Mouse (Mus musculus): Measurements from ENCODE around the gene Xkr7. TPM values are rescaled to one million over a fixed set of nuclear protein-coding genes. Genes with fewer than 3 reads are reported as not detected.

The Xkr7 gene
- total and polyA plus RNA-seq, 2 experiments from 2014 or later = 1.6 to 65.0 TPM

- 46% methylated on average over 6 of the region's 6 CpGs for WGBS
- 0 out of 2 replicates have a peak, but pooled peaks cover 2% of the 10 kb centered on the region for H3K4me1 ChIP-seq (ENCODE audit: insufficient read depth, low read length)
These were observed 35.3 kb downstream of the Xkr7 start for GRCm38 (mm10) chr2:153066991-153067390.

GRCm38 (mm10) chr2:153070762-153071490 lies 39.3 kb downstream of the Xkr7 start:
- Histone ChIP-seq H3K4me3 (ENCODE audit: low read length) (no peak overlapping the region), H3K36me3 (ENCODE audit: insufficient read depth, low read length) (no peaks in the 10 kb centered on the region), H3K4me2 (ENCODE audit: low read depth, low read length) (peak overlapping the region; percentile 36; the same call in 1 of the 2 replicates), H3K9me3 (ENCODE audit: low read length) (no peaks in the 10 kb centered on the region), H3K9ac (replicated peaks; ENCODE audit: low read length) (no peak overlapping the region), H3K27me3 (ENCODE audit: insufficient read depth, low read length) (peaks cover 31% of the 10 kb centered on the region), H3K27ac (no peak overlapping the region), H3K4me1 (ENCODE audit: insufficient read depth, low read length) (0 out of 2 replicates have a peak, but pooled peaks cover 2% of the 10 kb centered on the region)
- no peak for ATAC-seq
- TF ChIP-seq CTCF (IDR thresholded peaks at IDR 0.05; ENCODE audit: low read depth) = peak; percentile 60
- WGBS = 11% methylated on average over 23 of the region's 23 CpGs
- DNase-seq (ENCODE audit: low spot score) = peak; percentile 59

More at GRCm38 (mm10) chr2:153066991-153067390, 35.3 kb downstream of the Xkr7 start:
- Histone ChIP-seq H3K9me3 (ENCODE audit: low read length) (no peaks in the 10 kb centered on the region), H3K36me3 (ENCODE audit: insufficient read depth, low read length) (no peaks in the 10 kb centered on the region), H3K4me2 (ENCODE audit: low read depth, low read length) (peak overlapping the region; percentile 5; the same call in 1 of the 2 replicates), H3K27ac (no peak overlapping the region), H3K4me3 (ENCODE audit: low read length) (no peak overlapping the region), H3K9ac (replicated peaks; ENCODE audit: low read length) (no peak overlapping the region), H3K27me3 (ENCODE audit: insufficient read depth, low read length) (peaks cover 19% of the 10 kb centered on the region)
- no peak for TF ChIP-seq CTCF (IDR thresholded peaks at IDR 0.05; ENCODE audit: low read depth)
- DNase-seq (ENCODE audit: low spot score) (no peak), ATAC-seq (no peak)

- DNase-seq (ENCODE audit: low spot score) (peak; percentile 61), ATAC-seq (peak; percentile 43)
- H3K4me3 ChIP-seq (ENCODE audit: low read length) = peak overlapping the region; percentile 29
- H3K9me3 ChIP-seq (ENCODE audit: low read length) = no peaks in the 10 kb centered on the region
- 0 out of 2 replicates have a peak, but pooled peaks cover 2% of the 10 kb centered on the region for H3K4me1 ChIP-seq (ENCODE audit: insufficient read depth, low read length)
- no peak overlapping the region for H3K27ac ChIP-seq
- H3K9ac ChIP-seq (replicated peaks; ENCODE audit: low read length) = peak overlapping the region; percentile 45
- TF ChIP-seq CTCF (IDR thresholded peaks at IDR 0.05; ENCODE audit: low read depth) = no peak
- H3K4me2 ChIP-seq (ENCODE audit: low read depth, low read length) = peak overlapping the region; percentile 51
- 3% methylated on average over 66 of the region's 67 CpGs for WGBS
- H3K36me3 ChIP-seq (ENCODE audit: insufficient read depth, low read length) = no peaks in the 10 kb centered on the region
- peaks cover 31% of the 10 kb centered on the region for H3K27me3 ChIP-seq (ENCODE audit: insufficient read depth, low read length)
These were observed 40.0 kb downstream of the Xkr7 start for GRCm38 (mm10) chr2:153071491-153072184.

GRCm38 (mm10) chr2:153074651-153075050 lies 43.0 kb downstream of the Xkr7 start:
- TF ChIP-seq CTCF (IDR thresholded peaks at IDR 0.05; ENCODE audit: low read depth) = no peak
- Histone ChIP-seq H3K9ac (replicated peaks; ENCODE audit: low read length) (no peak overlapping the region), H3K27ac (no peak overlapping the region), H3K36me3 (ENCODE audit: insufficient read depth, low read length) (no peaks in the 10 kb centered on the region), H3K4me3 (ENCODE audit: low read length) (no peak overlapping the region), H3K4me2 (ENCODE audit: low read depth, low read length) (no peak overlapping the region), H3K9me3 (ENCODE audit: low read length) (no peaks in the 10 kb centered on the region), H3K27me3 (ENCODE audit: insufficient read depth, low read length) (peaks cover 30% of the 10 kb centered on the region), H3K4me1 (ENCODE audit: insufficient read depth, low read length) (0 out of 2 replicates have a peak, but pooled peaks cover 2% of the 10 kb centered on the region)
- ATAC-seq = no peak
- WGBS = 86% methylated on average over 10 of the region's 10 CpGs
- no peak for DNase-seq (ENCODE audit: low spot score)

GRCm38 (mm10) chr2:153075961-153076360 lies 44.3 kb downstream of the Xkr7 start:
- 53% methylated on average over 2 of the region's 2 CpGs for WGBS
- no peak for TF ChIP-seq CTCF (IDR thresholded peaks at IDR 0.05; ENCODE audit: low read depth)
- ATAC-seq (no peak), DNase-seq (ENCODE audit: low spot score) (peak; percentile 28)
- H3K4me3 ChIP-seq (ENCODE audit: low read length) = no peak overlapping the region
- H3K36me3 ChIP-seq (ENCODE audit: insufficient read depth, low read length) = no peaks in the 10 kb centered on the region
- H3K27ac ChIP-seq = no peak overlapping the region
- H3K9me3 ChIP-seq (ENCODE audit: low read length) = no peaks in the 10 kb centered on the region
- 0 out of 2 replicates have a peak, but pooled peaks cover 2% of the 10 kb centered on the region for H3K4me1 ChIP-seq (ENCODE audit: insufficient read depth, low read length)
- no peak overlapping the region for H3K4me2 ChIP-seq (ENCODE audit: low read depth, low read length)
- H3K9ac ChIP-seq (replicated peaks; ENCODE audit: low read length) = no peak overlapping the region
- peaks cover 20% of the 10 kb centered on the region for H3K27me3 ChIP-seq (ENCODE audit: insufficient read depth, low read length)

- no peak overlapping the region for H3K27ac ChIP-seq
- no peaks in the 10 kb centered on the region for H3K27me3 ChIP-seq (ENCODE audit: insufficient read depth, low read length)
- TF ChIP-seq CTCF (IDR thresholded peaks at IDR 0.05; ENCODE audit: low read depth) = peak; percentile 96
- H3K36me3 ChIP-seq (ENCODE audit: insufficient read depth, low read length) = no peaks in the 10 kb centered on the region
- no peak overlapping the region for H3K4me2 ChIP-seq (ENCODE audit: low read depth, low read length)
- no peak overlapping the region for H3K9ac ChIP-seq (replicated peaks; ENCODE audit: low read length)
- 36% methylated on average over 32 of the region's 32 CpGs for WGBS
- DNase-seq (ENCODE audit: low spot score) (peak; percentile 95), ATAC-seq (no peak; the same call in 1 of the 2 replicates)
- no peaks in the 10 kb centered on the region for H3K9me3 ChIP-seq (ENCODE audit: low read length)
- H3K4me3 ChIP-seq (ENCODE audit: low read length) = no peak overlapping the region
- H3K4me1 ChIP-seq (ENCODE audit: insufficient read depth, low read length) = no peaks in the 10 kb centered on the region
These were observed 49.3 kb downstream of the Xkr7 start for GRCm38 (mm10) chr2:153080841-153081523.
